Mouse (Mus musculus) activated CD4-positive, CD25-positive, alpha-beta regulatory T cell, adult 4 months (primary cell): ENCODE measurements at regions not wholly inside any gene's neighbourhood (a gene's known extent, or its start where the extent isn't known, plus 50 kb on each side); places are given as distances from the start of the nearest gene placed in this dataset.

ENCODE experiments used
- ATAC-seq: one replicate; pipeline ENCODE4 v1.8.0; 2017

- ATAC-seq, result no peak
Observed at GRCm38 (mm10) chr13:52019647-52020046, 173.2 kb downstream of the Gadd45g start.

DNA sequence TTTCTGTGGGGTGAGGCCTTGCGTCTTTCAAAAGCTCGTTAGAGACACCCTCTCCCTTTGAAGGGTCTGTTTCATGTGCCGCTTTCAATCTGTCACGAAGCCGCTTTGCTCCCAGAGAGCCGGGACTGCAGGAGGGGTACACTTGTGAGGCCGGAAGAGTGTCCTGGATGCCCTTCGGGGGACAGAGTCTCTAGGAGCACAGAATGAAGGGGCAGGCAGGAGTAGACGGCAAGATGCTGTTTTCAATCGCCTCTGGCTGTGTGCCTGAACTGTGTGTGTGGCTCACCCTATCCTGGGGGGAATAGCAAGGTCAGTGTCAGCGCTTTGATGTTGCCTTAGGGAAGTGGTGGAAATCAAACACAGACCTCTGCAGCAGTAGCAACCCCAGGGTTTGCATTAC lies 174.7 kb downstream of the Gadd45g start:
- no peak for ATAC-seq

DNA sequence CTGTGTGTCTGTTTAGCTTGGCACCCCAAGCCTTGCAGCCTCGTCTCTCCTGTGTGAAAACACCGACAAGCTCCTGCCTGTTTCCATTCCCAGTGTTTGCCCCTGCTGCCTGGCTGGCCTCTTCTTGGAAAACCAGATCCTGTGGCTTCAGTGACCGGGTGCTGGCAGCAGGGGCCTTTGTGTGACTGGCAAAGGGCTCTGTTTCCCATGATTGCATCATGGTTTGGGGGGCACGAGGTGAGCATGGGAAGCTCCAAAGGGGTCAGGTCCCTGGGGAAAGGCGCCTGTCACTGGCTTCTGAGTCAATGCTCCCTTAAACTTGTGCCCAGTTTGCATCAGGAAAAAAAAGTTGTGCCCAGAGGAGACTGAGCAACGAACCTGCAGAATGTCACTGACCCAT lies 175.3 kb downstream of the Gadd45g start:
- ATAC-seq, result no peak

GRCm38 (mm10) chr13:52022529-52022928 lies 176.1 kb downstream of the Gadd45g start:
- ATAC-seq, result no peak

GRCm38 (mm10) chr13:52024349-52024748 lies 177.9 kb downstream of the Gadd45g start:
- no peak for ATAC-seq

DNA sequence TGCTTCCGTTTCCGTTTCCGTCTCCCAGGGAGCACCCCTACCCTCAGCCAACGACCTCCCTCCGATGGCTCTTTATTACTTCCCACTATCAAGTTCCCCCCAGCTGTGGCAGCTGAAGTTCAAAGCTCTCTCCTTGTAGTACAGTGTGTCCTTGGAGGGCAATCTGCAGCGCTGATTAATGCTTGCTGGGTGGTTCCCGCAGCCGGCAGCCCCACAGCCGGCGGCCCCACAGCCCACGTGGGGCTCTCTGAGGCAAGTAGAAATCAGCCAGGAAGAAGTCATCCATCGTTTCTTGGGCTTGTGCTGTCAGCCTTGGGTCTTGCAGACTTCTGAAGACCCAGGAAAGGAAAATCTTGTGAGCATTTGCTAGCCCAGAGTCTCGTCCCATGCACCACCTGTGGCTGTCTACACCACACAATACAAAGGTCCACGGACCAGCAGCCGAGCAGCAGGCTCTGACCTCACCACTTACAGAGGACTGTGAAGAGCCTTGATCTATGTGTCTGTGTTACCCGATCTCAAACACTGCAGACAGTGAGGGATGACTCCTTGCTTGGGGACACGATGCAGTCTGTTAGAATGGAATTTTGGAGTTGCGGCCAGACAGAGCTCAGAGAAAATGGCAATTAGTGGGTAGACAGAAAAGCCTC lies 178.5 kb downstream of the Gadd45g start:
- no peak for ATAC-seq

GRCm38 (mm10) chr13:52025482-52025848 lies 179.0 kb downstream of the Gadd45g start:
- ATAC-seq, result no peak

DNA sequence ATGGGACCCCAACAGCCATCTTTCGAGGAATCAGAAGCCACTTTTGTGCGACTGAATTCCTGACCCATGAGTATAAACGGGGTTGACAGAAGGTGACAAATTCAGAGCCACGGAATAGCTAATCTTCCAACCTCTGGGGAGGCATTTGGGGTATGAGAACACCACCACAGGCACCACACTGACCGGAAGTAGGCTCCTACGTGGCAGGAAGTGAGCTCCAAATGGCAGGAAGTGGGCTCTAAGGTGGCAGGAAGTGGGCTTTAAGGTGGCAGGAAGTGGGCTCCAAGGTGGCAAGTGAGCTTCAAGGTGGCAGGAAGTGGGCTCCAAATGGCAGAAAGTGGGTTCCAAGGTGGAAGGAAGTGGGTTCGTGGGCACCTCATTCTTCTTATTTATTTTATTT lies 179.8 kb downstream of the Gadd45g start:
- peak; percentile 67 for ATAC-seq

DNA sequence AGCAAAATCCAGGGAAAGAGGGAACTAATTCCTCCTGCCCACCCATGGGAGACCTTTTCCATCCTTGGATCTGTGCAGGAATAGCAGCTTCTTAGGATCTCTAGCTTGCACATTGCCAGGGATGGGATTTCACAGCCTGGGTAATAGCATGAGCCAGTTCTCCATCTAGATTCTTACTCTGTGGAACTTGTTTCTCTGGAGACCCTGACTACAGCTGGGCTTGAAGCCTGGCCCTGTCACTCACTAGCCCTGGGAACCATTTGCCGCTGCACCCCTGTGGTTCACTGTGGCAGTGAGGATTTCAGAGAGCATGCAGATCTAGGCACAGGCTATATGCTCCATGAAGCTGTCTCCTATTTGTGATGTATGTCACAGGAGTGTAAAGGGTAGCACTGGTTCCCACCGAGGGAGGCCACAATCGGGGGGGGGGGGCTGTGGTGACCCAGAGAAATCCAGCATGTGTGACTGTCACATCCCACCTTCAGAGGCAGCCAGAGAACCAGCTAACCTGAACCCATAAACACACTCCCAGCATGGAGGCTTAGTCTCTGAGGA lies 183.5 kb downstream of the Gadd45g start:
- ATAC-seq, result no peak

GRCm38 (mm10) chr13:52031465-52031864 lies 185.0 kb downstream of the Gadd45g start:
- ATAC-seq, result no peak

DNA sequence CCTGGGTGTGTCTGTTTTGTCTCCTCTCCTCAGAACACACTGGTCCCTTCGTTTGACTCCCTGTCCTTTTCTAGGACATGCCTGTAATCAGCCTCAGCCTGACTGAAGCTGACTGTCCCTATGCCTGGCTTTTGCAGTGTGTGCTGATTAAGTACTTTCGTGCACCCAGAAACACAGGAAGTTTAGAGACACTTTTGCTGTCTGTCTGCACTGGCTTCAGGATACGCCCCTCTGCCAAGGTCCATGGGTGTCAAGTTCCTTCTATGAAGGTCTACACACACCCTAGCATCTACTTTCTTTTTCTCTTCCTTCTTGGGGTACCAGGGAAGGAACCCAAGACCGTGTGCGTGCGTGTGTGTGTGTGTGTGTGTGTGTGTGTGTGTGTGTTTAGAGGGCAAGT lies 189.3 kb downstream of the Gadd45g start:
- ATAC-seq, result peak; percentile 65

DNA sequence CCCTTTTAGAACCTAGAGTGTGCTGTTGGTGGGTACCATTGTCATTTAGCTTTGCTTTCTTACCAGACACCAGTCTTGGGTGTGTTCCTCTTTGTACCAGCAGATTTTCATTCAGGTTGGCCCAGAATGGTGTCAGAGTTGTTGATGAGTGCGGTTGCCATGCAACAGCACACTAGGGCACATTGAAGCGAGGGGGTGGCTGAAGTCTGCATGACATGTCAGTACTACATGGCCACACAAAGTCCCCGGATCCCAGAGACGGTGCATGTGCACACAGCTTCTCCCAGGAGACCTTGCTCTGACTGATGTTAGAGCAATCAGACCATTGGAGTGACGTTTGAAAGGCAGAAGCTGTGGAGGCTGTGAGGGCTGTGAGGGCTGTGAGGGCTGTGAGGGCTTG lies 189.9 kb downstream of the Gadd45g start:
- ATAC-seq, result no peak

GRCm38 (mm10) chr13:52037218-52037617 lies 190.7 kb downstream of the Gadd45g start:
- no peak for ATAC-seq

- ATAC-seq, result no peak
Observed at GRCm38 (mm10) chr13:52041467-52042421, 195.3 kb downstream of the Gadd45g start.

DNA sequence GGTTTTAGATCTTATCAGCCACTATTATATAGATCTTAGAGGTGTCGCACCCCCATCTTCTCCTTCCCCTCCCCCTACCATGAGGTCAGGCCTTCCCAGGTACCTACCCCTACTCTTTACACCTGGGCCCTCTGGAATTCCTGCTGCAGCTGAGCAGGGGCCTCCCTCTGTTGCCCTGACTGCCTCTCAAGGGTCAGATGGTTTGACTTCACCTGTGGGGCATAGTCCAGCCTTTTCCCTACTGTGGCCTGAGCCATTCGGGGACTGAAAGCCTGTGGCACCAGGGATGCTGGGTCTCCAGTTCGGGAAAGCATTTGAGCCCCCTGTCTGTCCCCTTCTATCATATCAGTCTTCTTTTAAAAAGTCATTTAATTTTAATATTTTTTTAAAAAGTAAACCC lies 196.4 kb downstream of the Gadd45g start:
- no peak for ATAC-seq

GRCm38 (mm10) chr13:52043916-52044315 lies 197.4 kb downstream of the Gadd45g start:
- no peak for ATAC-seq

DNA sequence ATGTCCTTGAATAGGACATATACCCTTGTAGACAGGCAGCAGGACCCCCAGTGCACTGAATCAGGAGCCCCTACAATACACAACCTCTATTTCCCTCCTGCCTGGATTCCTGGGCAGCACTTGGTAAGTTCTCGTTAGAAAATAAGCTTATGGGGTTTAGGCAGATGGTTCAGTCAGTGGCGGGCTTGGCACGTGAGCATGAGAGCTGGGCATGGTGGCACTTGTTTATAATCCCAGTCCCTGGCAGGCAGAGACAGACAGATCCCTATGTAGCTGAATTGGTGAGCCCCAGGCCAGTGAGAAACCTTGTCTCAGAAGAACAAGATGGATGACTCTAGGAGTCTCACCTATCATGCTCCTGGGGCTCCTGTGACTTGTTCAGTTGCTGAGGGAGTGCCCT lies 198.9 kb downstream of the Gadd45g start:
- no peak for ATAC-seq

DNA sequence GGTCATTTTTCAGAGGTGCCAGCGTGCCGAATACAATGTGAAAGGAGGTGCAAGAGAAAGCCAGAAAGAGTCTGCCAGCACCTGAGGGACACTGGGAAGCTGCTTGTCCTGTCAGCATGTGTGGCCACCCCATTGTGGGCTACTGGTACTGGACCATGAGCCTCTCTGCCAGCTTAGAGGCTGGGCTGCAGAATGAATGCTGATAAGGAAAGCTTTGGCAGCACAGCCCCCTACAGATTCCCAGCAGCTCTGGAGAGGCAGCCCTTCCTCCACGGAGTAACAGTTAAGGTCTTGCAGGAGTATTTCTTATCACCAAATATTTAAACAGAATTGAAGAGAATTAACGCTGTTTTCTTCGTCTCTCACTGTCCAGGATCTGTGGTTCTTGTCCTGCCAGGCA lies 199.5 kb downstream of the Gadd45g start:
- no peak for ATAC-seq

DNA sequence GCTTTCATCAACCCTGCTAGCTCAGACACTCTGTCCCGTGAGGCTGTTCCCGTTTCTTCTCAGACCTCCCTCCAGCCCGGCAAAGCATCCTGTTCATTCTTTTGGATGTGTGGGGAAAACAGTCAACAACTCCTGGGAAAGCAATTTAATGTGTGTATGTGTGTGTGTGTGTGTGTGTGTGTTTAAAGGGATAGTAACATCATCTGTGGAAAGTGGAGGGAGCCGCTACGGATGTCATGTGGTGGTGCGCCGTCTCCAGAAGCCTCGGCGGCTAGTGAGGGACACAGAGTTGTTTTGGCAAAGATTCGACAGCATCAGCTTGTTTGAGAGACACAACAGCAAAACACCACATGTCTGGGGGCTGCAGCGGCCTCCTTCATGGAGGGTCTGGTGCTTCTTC lies 200.2 kb downstream of the Gadd45g start:
- no peak for ATAC-seq

GRCm38 (mm10) chr13:52047937-52048336 lies 201.5 kb downstream of the Gadd45g start:
- no peak for ATAC-seq

GRCm38 (mm10) chr13:52048777-52049176 lies 202.3 kb downstream of the Gadd45g start:
- no peak for ATAC-seq

- no peak for ATAC-seq
Observed at GRCm38 (mm10) chr13:52049249-52049648, 202.8 kb downstream of the Gadd45g start.

DNA sequence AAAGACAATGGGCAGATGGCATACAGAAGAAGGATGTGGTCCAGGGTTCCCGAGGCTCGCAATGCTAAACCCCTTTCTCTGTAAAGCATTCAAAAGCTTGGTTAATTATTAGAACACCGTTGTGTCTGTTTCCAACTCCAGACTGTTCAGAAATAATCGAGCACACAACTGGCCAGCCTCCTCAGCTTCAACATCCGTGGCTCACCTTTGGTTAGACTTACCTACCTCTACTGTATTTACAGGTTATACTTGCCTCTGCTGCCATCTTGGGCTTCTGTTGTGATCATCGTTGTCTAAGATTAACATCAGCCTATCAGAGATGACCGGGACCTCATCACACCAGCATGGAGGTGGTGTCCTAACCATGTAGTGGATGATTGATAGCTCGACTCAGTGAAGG lies 209.3 kb downstream of the Gadd45g start:
- ATAC-seq, result no peak

DNA sequence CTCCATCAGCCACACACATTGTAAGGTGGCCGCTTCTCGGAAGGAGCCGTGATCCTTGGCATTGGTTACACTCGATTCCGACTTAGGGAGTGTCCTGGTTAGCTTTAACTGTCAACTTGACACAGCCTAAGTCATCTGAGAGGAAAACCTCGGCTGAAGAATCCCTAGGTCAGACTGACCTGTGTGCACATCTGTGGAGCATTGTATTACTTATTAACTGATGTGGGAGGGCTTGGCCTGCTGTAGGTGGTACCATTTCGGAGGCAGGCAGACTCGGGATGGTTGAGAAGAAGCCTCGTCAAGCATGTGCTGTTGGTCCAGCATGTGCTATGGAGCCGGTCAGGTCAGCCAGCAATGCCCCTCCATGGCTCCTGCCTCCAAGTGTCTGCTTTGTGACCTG lies 211.0 kb downstream of the Gadd45g start:
- no peak for ATAC-seq
